Mouse (Mus musculus) kidney, embryonic 14.5 days (tissue): ENCODE measurements at regions not wholly inside any gene's neighbourhood (a gene's known extent, or its start where the extent isn't known, plus 50 kb on each side); places are given as distances from the start of the nearest gene placed in this dataset.
"Not testable (repeated sequence)": the region's sequence is repeated elsewhere in the genome, so short reads cannot be mapped to it uniquely, and the experiment has no call there.

Experiments used
- ATAC-seq: fragments of 200-750 bp; cut with Nextera tagmentation; 2 replicates; pipeline ENCODE4 v1.8.0; 2017; ENCODE audit warnings: moderate number of reproducible peaks, mild to moderate bottlenecking, moderate TSS enrichment, moderate library complexity; ENCODE audit not compliant: low FRiP score, low TSS enrichment
- H3K27ac ChIP-seq: fragments of 300-500 bp; sonication (generic); 2 replicates; pipeline ENCODE4 v1.5.1; 2014; ENCODE audit warnings: low read depth, mild to moderate bottlenecking, low read length, moderate library complexity, mixed read lengths
- H3K27me3 ChIP-seq: fragments of 300-500 bp; sonication (generic); 2 replicates; pipeline ENCODE4 v1.6.1; 2014; ENCODE audit warnings: mild to moderate bottlenecking, low read length; ENCODE audit not compliant: control insufficient read depth, insufficient read depth
- H3K36me3 ChIP-seq: fragments of 300-500 bp; sonication (generic); 2 replicates; pipeline ENCODE4 v1.6.1; 2014; ENCODE audit warnings: low read length, mixed read lengths; ENCODE audit not compliant: control insufficient read depth, insufficient read depth
- H3K4me1 ChIP-seq: fragments of 300-500 bp; sonication (generic); 2 replicates; pipeline ENCODE4 v1.6.1; 2014; ENCODE audit warnings: low read length, mixed read lengths; ENCODE audit not compliant: control insufficient read depth, insufficient read depth
- H3K4me2 ChIP-seq: fragments of 300-500 bp; sonication (generic); replicated peaks from 2 replicates; pipeline ENCODE4 v1.6.1; 2014; ENCODE audit warnings: low read depth, mild to moderate bottlenecking, low read length
- H3K4me3 ChIP-seq: fragments of 300-500 bp; sonication (generic); 2 replicates; pipeline ENCODE4 v1.5.1; 2014; ENCODE audit warnings: mild to moderate bottlenecking, low read length
- H3K9ac ChIP-seq: fragments of 300-500 bp; sonication (generic); 2 replicates; pipeline ENCODE4 v1.6.1; 2014; ENCODE audit warnings: low read depth, mild to moderate bottlenecking, low read length, moderate library complexity
- H3K9me3 ChIP-seq: fragments of 300-500 bp; sonication (generic); 2 replicates; pipeline ENCODE4 v1.6.1; 2016; ENCODE audit warnings: low read length; ENCODE audit not compliant: control insufficient read depth
- WGBS: fragments of 180-500 bp; shearing (Covaris S2); extraction: QIAGEN DNeasy Blood & Tissue Kit; methylation state at CpG from one replicate; pipeline ENCODE4 v1.1.7; 2014; 5-methylcytosine and 5-hydroxymethylcytosine counted together

- no peak overlapping the region for H3K27ac ChIP-seq
- H3K36me3 ChIP-seq, result no peaks in the 10 kb centered on the region
- no peak overlapping the region for H3K4me2 ChIP-seq
- ATAC-seq, result no peak
- 80% methylated on average over 12 of the region's 12 CpGs for WGBS
- no peaks in the 10 kb centered on the region for H3K4me1 ChIP-seq
- H3K27me3 ChIP-seq, result no peaks in the 10 kb centered on the region
- H3K9ac ChIP-seq, result no peak overlapping the region
- no peak overlapping the region for H3K4me3 ChIP-seq
- H3K9me3 ChIP-seq, result 0 out of 2 replicates have a peak, but pooled peaks cover 3% of the 10 kb centered on the region
Measured at GRCm38 (mm10) chr13:52284026-52284801, 246.9 kb downstream of the Diras2 start.

DNA sequence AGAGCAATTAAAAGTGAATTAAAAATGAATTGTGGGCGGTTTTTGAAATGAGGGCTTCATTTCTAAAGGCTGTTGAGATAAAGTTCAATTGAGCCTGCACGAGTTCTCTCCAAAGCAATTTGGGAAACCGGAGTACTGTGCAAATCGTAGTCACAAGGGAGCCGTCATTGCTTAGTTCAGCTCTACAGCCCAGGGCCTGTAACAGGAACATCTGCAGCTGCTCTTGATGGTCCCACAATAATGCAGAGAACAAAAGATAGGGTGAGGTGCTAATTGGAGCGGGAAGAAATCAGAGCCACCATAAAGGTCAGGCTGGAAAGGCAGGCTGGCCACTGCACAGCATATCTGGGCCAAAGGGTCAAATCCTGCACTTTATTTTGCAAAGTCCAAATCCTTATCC, 242.7 kb downstream of the Diras2 start:
- Histone ChIP-seq H3K36me3 (no peaks in the 10 kb centered on the region), H3K4me1 (no peaks in the 10 kb centered on the region), H3K27me3 (no peaks in the 10 kb centered on the region), H3K27ac (no peak overlapping the region), H3K9ac (no peak overlapping the region), H3K4me3 (no peak overlapping the region), H3K4me2 (no peak overlapping the region), H3K9me3 (no peaks in the 10 kb centered on the region)
- WGBS, result 27% methylated on average over 6 of the region's 6 CpGs
- ATAC-seq, result no peak

DNA sequence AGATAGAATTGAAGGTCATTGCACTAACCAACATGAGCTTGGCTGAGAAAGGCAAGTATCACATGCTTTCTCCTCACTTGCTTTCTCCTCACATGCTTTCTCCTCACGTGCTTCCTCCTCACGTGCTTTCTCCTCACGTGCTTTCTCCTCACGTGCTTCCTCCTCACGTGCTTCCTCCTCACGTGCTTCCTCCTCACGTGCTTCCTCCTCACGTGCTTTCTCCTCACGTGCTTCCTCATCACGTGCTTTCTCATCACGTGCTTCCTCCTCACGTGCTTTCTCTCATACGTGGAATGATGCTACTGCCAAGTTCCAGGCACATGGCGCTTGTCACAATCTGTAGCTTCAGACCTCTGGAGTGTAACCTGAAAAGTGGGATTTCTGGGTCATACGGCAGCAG, 235.2 kb downstream of the Diras2 start:
- no peaks in the 10 kb centered on the region for H3K9me3 ChIP-seq
- no peak overlapping the region for H3K27ac ChIP-seq
- no peaks in the 10 kb centered on the region for H3K36me3 ChIP-seq
- no peaks in the 10 kb centered on the region for H3K4me1 ChIP-seq
- 93% methylated on average over 15 of the region's 15 CpGs for WGBS
- H3K4me3 ChIP-seq, result no peak overlapping the region
- no peak overlapping the region for H3K4me2 ChIP-seq
- H3K9ac ChIP-seq, result no peak overlapping the region
- H3K27me3 ChIP-seq, result no peaks in the 10 kb centered on the region
- ATAC-seq, result no peak

- Histone ChIP-seq H3K9ac (no peak overlapping the region), H3K36me3 (no peaks in the 10 kb centered on the region), H3K27me3 (no peaks in the 10 kb centered on the region), H3K9me3 (no peaks in the 10 kb centered on the region), H3K4me2 (no peak overlapping the region), H3K4me1 (no peaks in the 10 kb centered on the region), H3K27ac (no peak overlapping the region), H3K4me3 (no peak overlapping the region)
- ATAC-seq, result no peak
- 78% methylated on average over 9 of the region's 9 CpGs for WGBS
Measured at GRCm38 (mm10) chr13:52296541-52297276, 234.4 kb downstream of the Diras2 start.

GRCm38 (mm10) chr13:52297277-52297623, 233.8 kb downstream of the Diras2 start:
- Histone ChIP-seq H3K36me3 (no peaks in the 10 kb centered on the region), H3K27ac (no peak overlapping the region), H3K4me3 (no peak overlapping the region), H3K27me3 (no peaks in the 10 kb centered on the region), H3K4me2 (no peak overlapping the region), H3K9me3 (no peaks in the 10 kb centered on the region), H3K9ac (no peak overlapping the region), H3K4me1 (no peaks in the 10 kb centered on the region)
- ATAC-seq, result no peak
- WGBS, result 83% methylated on average over 7 of the region's 7 CpGs

- WGBS, result 65% methylated on average over 5 of the region's 5 CpGs
- H3K4me2 ChIP-seq, result no peak overlapping the region
- ATAC-seq, result no peak
Measured at GRCm38 (mm10) chr13:52298362-52298761, 232.7 kb downstream of the Diras2 start.

GRCm38 (mm10) chr13:52305328-52305727, 225.8 kb downstream of the Diras2 start:
- not testable (repeated sequence) for H3K9ac ChIP-seq, H3K36me3 ChIP-seq, H3K4me1 ChIP-seq, H3K27ac ChIP-seq, H3K27me3 ChIP-seq, H3K4me3 ChIP-seq, ATAC-seq, H3K9me3 ChIP-seq, H3K4me2 ChIP-seq

More at GRCm38 (mm10) chr13:52298362-52298761, 232.7 kb downstream of the Diras2 start:
- no peak overlapping the region for H3K27ac ChIP-seq
- H3K9ac ChIP-seq, result no peak overlapping the region
- no peaks in the 10 kb centered on the region for H3K9me3 ChIP-seq
- H3K27me3 ChIP-seq, result no peaks in the 10 kb centered on the region
- H3K36me3 ChIP-seq, result no peaks in the 10 kb centered on the region
- no peak overlapping the region for H3K4me3 ChIP-seq
- H3K4me1 ChIP-seq, result no peaks in the 10 kb centered on the region

GRCm38 (mm10) chr13:52306783-52307440, 224.2 kb downstream of the Diras2 start:
- Histone ChIP-seq H3K9ac (no peak overlapping the region), H3K27me3 (no peaks in the 10 kb centered on the region), H3K4me1 (no peaks in the 10 kb centered on the region), H3K36me3 (no peaks in the 10 kb centered on the region), H3K9me3 (no peaks in the 10 kb centered on the region), H3K27ac (no peak overlapping the region), H3K4me2 (no peak overlapping the region), H3K4me3 (no peak overlapping the region)
- WGBS, result 49% methylated on average over 9 of the region's 9 CpGs
- ATAC-seq, result no peak

GRCm38 (mm10) chr13:52310954-52311353, 220.1 kb downstream of the Diras2 start:
- Histone ChIP-seq H3K4me2 (no peak overlapping the region), H3K9me3 (no peaks in the 10 kb centered on the region), H3K27me3 (no peaks in the 10 kb centered on the region), H3K9ac (no peak overlapping the region), H3K27ac (no peak overlapping the region), H3K4me3 (no peak overlapping the region), H3K4me1 (no peaks in the 10 kb centered on the region), H3K36me3 (no peaks in the 10 kb centered on the region)
- no peak for ATAC-seq
- WGBS, result 38% methylated on average over 2 of the region's 2 CpGs
